Mouse (Mus musculus): ENCODE measurements at regions not wholly inside any gene's neighbourhood (a gene's known extent, or its start where the extent isn't known, plus 50 kb on each side); places are given as distances from the start of the nearest gene placed in this dataset.

- H3K9me3 ChIP-seq (replicated peaks; ENCODE audit: low read length): peaks cover 5% of the 10 kb centered on the region
- no peaks in the 10 kb centered on the region for H3K4me1 ChIP-seq (ENCODE audit: control insufficient read depth in 1 of 2, insufficient read depth in 2 of 2)
- no peaks in the 10 kb centered on the region for H3K79me2 ChIP-seq (replicated peaks; ENCODE audit: control insufficient read depth, extremely low read depth, insufficient read depth, poor library complexity, severe bottlenecking)
- no peaks in the 10 kb centered on the region for H3K27me3 ChIP-seq (replicated peaks)
- no peak overlapping the region for H3K4me2 ChIP-seq (ENCODE audit: insufficient read depth, low read depth, poor library complexity, severe bottlenecking)
- no peak for DNase-seq (ENCODE audit: extremely low read depth)
- H3K27ac ChIP-seq (ENCODE audit: insufficient read depth, low read depth): no peak overlapping the region
- H3K9ac ChIP-seq (ENCODE audit: insufficient read depth, low read depth): no peak overlapping the region
- dilution Hi-C loops (cut with MboI; ENCODE audit: extremely low pct_ligation_motif_present, extremely low pct_unique_long_range_greater_than_20kb, low sequenced_read_pairs): no loop called here
- no peak overlapping the region for H3K4me3 ChIP-seq (replicated peaks in 1 of 3; ENCODE audit: low read depth in 2 of 3, low read length in 2 of 3, poor library complexity in 1 of 3)
- no peaks in the 10 kb centered on the region for H3K36me3 ChIP-seq (replicated peaks in 1 of 2; ENCODE audit: control insufficient read depth in 1 of 2, insufficient read depth in 1 of 2, low read length in 1 of 2)
- in situ Hi-C loops (cut with MboI; ENCODE audit: low pct_ligation_motif_present, low pct_unique_long_range_greater_than_20kb, low sequenced_read_pairs): no loop called here
- no peak for TF ChIP-seq POLR2AphosphoS2 (IDR thresholded peaks at IDR 0.05; ENCODE audit: low read depth, low read length)
- no peak for TF ChIP-seq ZNF384 (IDR thresholded peaks at IDR 0.05; ENCODE audit: low read depth, low read length)
- no peak for TF ChIP-seq NRF1 (IDR thresholded peaks at IDR 0.05; ENCODE audit: low read depth, low read length)
- TF ChIP-seq ETS1 (conservative IDR thresholded peaks at IDR 0.05; ENCODE audit: low read depth, low read length): no peak
- TF ChIP-seq SIN3A (IDR thresholded peaks at IDR 0.05; ENCODE audit: low read length): no peak
- no peak for TF ChIP-seq MAFK (IDR thresholded peaks at IDR 0.05; ENCODE audit: insufficient replicate concordance, low read length)
- no peak for TF ChIP-seq MEF2A (IDR thresholded peaks at IDR 0.05; ENCODE audit: borderline replicate concordance, low read depth, low read length)
- TF ChIP-seq E2F4 (IDR thresholded peaks at IDR 0.05; ENCODE audit: insufficient replicate concordance, low read depth, low read length): no peak
- no peak for TF ChIP-seq CHD2 (IDR thresholded peaks at IDR 0.05; ENCODE audit: low read length)
- no peak for TF ChIP-seq NELFE (IDR thresholded peaks at IDR 0.05; ENCODE audit: low read depth, low read length)
These were observed 131.6 kb downstream of the Slc4a3 start for GRCm38 (mm10) chr1:75677695-75678094.

DNA sequence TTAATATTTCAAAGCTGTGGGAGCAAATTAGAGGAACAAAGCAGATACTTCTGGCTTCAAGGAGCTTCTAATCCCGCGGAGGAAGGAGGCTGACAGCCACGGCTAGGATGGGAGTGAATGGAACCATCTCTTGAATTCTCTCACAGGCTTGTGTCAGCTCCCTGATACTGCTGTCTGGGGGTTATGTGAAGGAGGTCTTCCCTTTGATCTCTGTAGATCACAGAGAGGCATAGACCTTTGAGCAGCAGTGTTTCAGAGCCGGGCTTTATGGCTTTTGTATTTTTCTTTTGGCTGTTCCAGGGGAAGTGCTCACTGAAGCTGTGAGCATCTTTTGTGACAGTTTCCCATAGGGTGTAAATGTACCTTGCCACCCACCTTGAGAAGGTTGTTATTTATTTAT lies 132.2 kb downstream of the Slc4a3 start:
- Histone ChIP-seq H3K9ac (ENCODE audit: insufficient read depth, low read depth) (no peak overlapping the region), H3K27ac (ENCODE audit: insufficient read depth, low read depth) (no peak overlapping the region), H3K36me3 (replicated peaks in 1 of 2; ENCODE audit: control insufficient read depth in 1 of 2, insufficient read depth in 1 of 2, low read length in 1 of 2) (no peaks in the 10 kb centered on the region), H3K9me3 (replicated peaks; ENCODE audit: low read length) (peaks cover 5% of the 10 kb centered on the region), H3K4me1 (ENCODE audit: control insufficient read depth in 1 of 2, insufficient read depth in 2 of 2) (no peaks in the 10 kb centered on the region), H3K27me3 (replicated peaks) (no peaks in the 10 kb centered on the region), H3K4me3 (replicated peaks in 1 of 3; ENCODE audit: low read depth in 2 of 3, low read length in 2 of 3, poor library complexity in 1 of 3) (no peak overlapping the region), H3K4me2 (ENCODE audit: insufficient read depth, low read depth, poor library complexity, severe bottlenecking) (no peak overlapping the region), H3K79me2 (replicated peaks; ENCODE audit: control insufficient read depth, extremely low read depth, insufficient read depth, poor library complexity, severe bottlenecking) (no peaks in the 10 kb centered on the region)
- TF ChIP-seq BHLHE40 (IDR thresholded peaks at IDR 0.05; ENCODE audit: low read depth, low read length): no peak
- TF ChIP-seq CTCF (conservative IDR thresholded peaks at IDR 0.05 in 1 of 2, IDR thresholded peaks at IDR 0.05 in 1 of 2; ENCODE audit: low read depth in 2 of 2, low read length in 2 of 2): no peak
- no peak for TF ChIP-seq ELF1 (IDR thresholded peaks at IDR 0.05; ENCODE audit: low read depth, low read length)
- no peak for TF ChIP-seq RAD21 (IDR thresholded peaks at IDR 0.05; ENCODE audit: low read depth, low read length)
- TF ChIP-seq ETS1 (conservative IDR thresholded peaks at IDR 0.05; ENCODE audit: low read depth, low read length): no peak
- TF ChIP-seq POLR2AphosphoS2 (IDR thresholded peaks at IDR 0.05; ENCODE audit: low read depth, low read length): no peak
- no peak for TF ChIP-seq MAX (IDR thresholded peaks at IDR 0.05; ENCODE audit: low read length)
- TF ChIP-seq GABPA (IDR thresholded peaks at IDR 0.05; ENCODE audit: insufficient replicate concordance, low read depth, low read length): no peak
- no peak for TF ChIP-seq SMC3 (IDR thresholded peaks at IDR 0.05; ENCODE audit: low read depth, low read length)
- TF ChIP-seq HCFC1 (IDR thresholded peaks at IDR 0.05; ENCODE audit: low read depth, low read length): no peak
- TF ChIP-seq ZMIZ1 (IDR thresholded peaks at IDR 0.05; ENCODE audit: low read depth, low read length): no peak
- TF ChIP-seq POLR2A (IDR thresholded peaks at IDR 0.05; ENCODE audit: low read depth, low read length): no peak
- no peak for TF ChIP-seq NRF1 (IDR thresholded peaks at IDR 0.05; ENCODE audit: low read depth, low read length)
- TF ChIP-seq JUN (IDR thresholded peaks at IDR 0.05; ENCODE audit: insufficient read depth, low read depth, low read length): no peak
- TF ChIP-seq SIN3A (IDR thresholded peaks at IDR 0.05; ENCODE audit: low read length): no peak
- no peak for TF ChIP-seq ZKSCAN1 (IDR thresholded peaks at IDR 0.05; ENCODE audit: borderline replicate concordance, low read depth, low read length)
- no peak for TF ChIP-seq MAFK (IDR thresholded peaks at IDR 0.05; ENCODE audit: insufficient replicate concordance, low read length)
- no peak for TF ChIP-seq USF2 (conservative IDR thresholded peaks at IDR 0.05; ENCODE audit: low read depth, low read length)
- TF ChIP-seq ZNF384 (IDR thresholded peaks at IDR 0.05; ENCODE audit: low read depth, low read length): no peak
- in situ Hi-C loops (cut with MboI; ENCODE audit: low pct_ligation_motif_present, low pct_unique_long_range_greater_than_20kb, low sequenced_read_pairs) (no loop called here), dilution Hi-C loops (cut with MboI; ENCODE audit: extremely low pct_ligation_motif_present, extremely low pct_unique_long_range_greater_than_20kb, low sequenced_read_pairs) (no loop called here)
- no peak for DNase-seq (ENCODE audit: extremely low read depth)

All from CH12.LX (cell line).